Mouse (Mus musculus) testis, adult 2 months (tissue): ENCODE results near the gene Trim17.

ENCODE experiments used
- CTCF ChIP-seq: fragments of 200-500 bp; IDR thresholded peaks from 2 replicates; pipeline ENCODE4 v1.5.1; 2012; ENCODE audit warnings: low read depth, mild to moderate bottlenecking, inconsistent platforms, low read length, moderate library complexity; ENCODE audit not compliant: control insufficient read depth, insufficient read depth, insufficient replicate concordance
- POLR2A ChIP-seq: fragments of 200-500 bp; IDR thresholded peaks from 2 replicates; pipeline ENCODE4 v1.6.1; 2012; ENCODE audit warnings: low read depth, mild to moderate bottlenecking, inconsistent platforms, low read length, moderate library complexity; ENCODE audit not compliant: control insufficient read depth

DNA sequence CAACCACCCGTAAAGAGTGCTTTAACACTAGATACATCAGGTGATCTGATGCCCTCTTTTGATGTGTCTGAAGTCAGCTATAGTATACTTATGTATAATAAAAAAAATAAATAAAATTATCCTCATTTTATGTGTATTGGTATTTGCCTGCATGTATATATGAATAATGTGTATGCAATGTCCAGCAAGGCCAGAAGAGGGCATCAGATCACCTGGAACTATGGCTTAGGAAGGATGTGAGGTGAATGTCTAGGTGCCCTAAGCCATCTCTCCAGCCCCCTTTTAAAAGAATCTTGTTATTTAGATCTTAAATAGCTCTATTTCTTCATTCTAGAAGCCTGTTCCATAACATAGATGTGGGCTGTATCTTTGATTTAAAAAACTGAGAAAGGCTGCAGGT, 12.9 kb downstream of the Trim17 start:
- TF ChIP-seq POLR2A (no peak), CTCF (no peak)
